Mouse (Mus musculus) midbrain, embryonic 14.5 days (tissue): ENCODE results near the gene Pir. TPM values are rescaled to one million over a fixed set of nuclear protein-coding genes. Genes with fewer than 3 reads are reported as not detected.

Experiments
- ATAC-seq: fragments of 200-750 bp; cut with Nextera tagmentation; 2 replicates; pipeline ENCODE4 v1.8.0; 2017; ENCODE audit warnings: moderate number of reproducible peaks, moderate library complexity; ENCODE audit not compliant: low FRiP score, low TSS enrichment
- DNase-seq: peaks from one replicate; pipeline ENCODE4 v3.0.0-alpha.2; 2015
- H3K27ac ChIP-seq: fragments of 300-500 bp; sonication (generic); replicated peaks from 2 replicates; pipeline ENCODE4 v1.5.1; 2014; ENCODE audit warnings: mild to moderate bottlenecking, low read depth, low read length, moderate library complexity
- H3K27me3 ChIP-seq: fragments of 300-500 bp; sonication (generic); 2 replicates; pipeline ENCODE4 v1.6.1; 2014; ENCODE audit warnings: low read length, control low read depth, mixed read lengths; ENCODE audit not compliant: control insufficient read depth, insufficient read depth
- H3K36me3 ChIP-seq: fragments of 300-500 bp; sonication (generic); 2 replicates; pipeline ENCODE4 v1.6.1; 2014; ENCODE audit warnings: low read length, control low read depth; ENCODE audit not compliant: control insufficient read depth, insufficient read depth
- H3K4me1 ChIP-seq: fragments of 300-500 bp; sonication (generic); 2 replicates; pipeline ENCODE4 v1.6.1; 2014; ENCODE audit warnings: mild to moderate bottlenecking, antibody characterized with exemption, low read length, control low read depth; ENCODE audit not compliant: control insufficient read depth, insufficient read depth
- H3K4me2 ChIP-seq: fragments of 300-500 bp; sonication (generic); 2 replicates; pipeline ENCODE4 v1.6.1; 2014; ENCODE audit warnings: mild to moderate bottlenecking, low read length, moderate library complexity
- H3K4me3 ChIP-seq: fragments of 300-500 bp; sonication (generic); replicated peaks from 2 replicates; pipeline ENCODE4 v1.5.1; 2014; ENCODE audit warnings: low read depth, low read length
- H3K9ac ChIP-seq: fragments of 300-500 bp; sonication (generic); replicated peaks from 2 replicates; pipeline ENCODE4 v1.6.1; 2014; ENCODE audit warnings: mild to moderate bottlenecking, low read length, moderate library complexity
- H3K9me3 ChIP-seq: fragments of 300-500 bp; sonication (generic); 2 replicates; pipeline ENCODE4 v1.6.1; 2016; ENCODE audit warnings: low read length, control low read depth, mixed read lengths; ENCODE audit not compliant: control insufficient read depth
- WGBS: fragments of 180-500 bp; shearing (Covaris S2); extraction: QIAGEN DNeasy Blood & Tissue Kit; methylation state at CpG from one replicate; pipeline ENCODE4 v1.1.7; 2014; 5-methylcytosine and 5-hydroxymethylcytosine counted together
- polyA plus RNA-seq: library from polyadenylated mRNA; unstranded; fragments of >200 nt; fragmentation: Nextera tagmentation; extraction: Ambion mirVana; gene quantifications from 2 replicates; pipeline ENCODE4 v1.2.1, GENCODE M21; 2014

The Pir gene
- 2.3 and 2.6 TPM in 2 replicates for polyA plus RNA-seq

DNA sequence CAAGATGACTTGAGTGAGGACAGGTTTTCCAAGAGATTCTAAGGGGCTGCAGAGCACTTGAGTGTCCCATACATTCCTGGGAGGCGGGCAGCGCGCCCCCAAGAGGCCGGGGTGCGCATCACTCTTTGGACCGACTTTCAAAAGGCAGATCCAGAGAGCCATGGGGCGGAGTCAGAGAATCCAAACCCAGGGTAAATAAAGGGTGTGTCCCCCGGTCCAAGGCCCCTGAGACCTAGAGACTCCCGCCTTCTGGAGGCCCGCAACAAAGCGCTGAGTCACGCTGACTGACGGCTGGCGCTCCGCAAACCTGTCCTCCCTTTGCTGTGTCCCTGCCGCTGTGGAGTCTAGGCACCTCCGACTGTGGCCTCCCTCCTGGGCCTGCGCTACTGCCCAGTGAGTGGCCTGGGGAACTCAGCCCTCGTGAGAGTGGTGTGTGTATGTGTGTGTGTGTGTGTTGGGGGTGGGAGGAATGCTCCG, at the start of gene Pir:
Gene Pir (plus strand): TSS at position 87 of the 477 bp plus-strand sequence.
- no peaks in the 10 kb centered on the region for H3K36me3 ChIP-seq
- WGBS = 25% methylated on average over 20 of the region's 20 CpGs
- peak; percentile 53; the same call in 1 of the 2 replicates for ATAC-seq

DNA sequence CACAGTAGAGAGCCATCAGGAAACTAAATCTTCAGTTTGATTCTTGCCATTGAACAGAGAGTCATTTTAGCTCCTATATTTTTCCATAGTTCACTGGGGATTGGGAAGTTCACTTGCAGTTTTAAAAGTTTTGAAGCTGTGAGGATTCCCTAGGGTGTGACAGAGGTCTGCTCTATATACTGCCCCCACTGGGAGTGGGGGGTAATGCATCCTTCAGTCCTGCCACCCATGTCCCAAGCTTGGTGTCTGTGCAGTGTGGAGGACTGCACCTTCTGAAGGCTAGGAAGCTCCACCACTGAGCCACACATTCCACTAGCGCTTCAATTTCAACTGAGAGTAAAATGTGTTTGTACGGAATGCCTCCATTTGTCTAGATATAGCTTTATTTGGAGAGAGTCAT, 47.2 kb upstream of the Pir start:
- Histone ChIP-seq H3K4me2 (no peak overlapping the region), H3K4me1 (no peaks in the 10 kb centered on the region), H3K4me3 (no peak overlapping the region), H3K9ac (no peak overlapping the region), H3K27ac (no peak overlapping the region), H3K27me3 (no peaks in the 10 kb centered on the region), H3K36me3 (no peaks in the 10 kb centered on the region), H3K9me3 (no peaks in the 10 kb centered on the region)
- DNase-seq (no peak), ATAC-seq (no peak)
- WGBS = 69% methylated on average over 2 of the region's 2 CpGs

More for the DNA sequence above, at the start of gene Pir:
- Histone ChIP-seq H3K4me1 (no peaks in the 10 kb centered on the region), H3K27ac (no peak within 1 kb of the TSS), H3K9ac (no peak within 1 kb of the TSS; the same call in 1 of the 2 replicates), H3K27me3 (no peaks in the 10 kb centered on the region), H3K9me3 (no peaks in the 10 kb centered on the region), H3K4me3 (peak within 1 kb of the TSS; percentile 35), H3K4me2 (peak within 1 kb of the TSS; percentile 54)
- peak; percentile 52 for DNase-seq

DNA sequence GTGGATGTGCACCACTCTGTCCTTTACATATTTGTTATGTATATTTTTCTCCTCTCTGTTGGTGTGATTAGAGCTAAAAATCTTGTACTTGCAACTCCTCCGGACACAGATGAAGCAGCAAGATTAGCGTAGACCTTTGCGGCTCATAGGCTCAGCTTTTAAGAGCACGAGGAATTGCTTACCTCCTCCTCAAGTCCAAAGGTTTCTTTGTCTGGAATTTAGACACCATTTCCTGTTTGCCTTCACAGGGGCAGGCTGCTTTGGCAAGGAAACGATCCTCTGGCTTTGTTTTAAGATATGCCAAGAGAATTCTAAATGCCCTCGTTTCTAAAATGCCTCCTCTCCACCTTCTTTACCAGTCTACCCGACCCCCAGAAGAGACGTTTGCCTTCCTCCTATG, 35.8 kb upstream of the Pir start:
- 72% methylated on average over 8 of the region's 8 CpGs for WGBS

DNA sequence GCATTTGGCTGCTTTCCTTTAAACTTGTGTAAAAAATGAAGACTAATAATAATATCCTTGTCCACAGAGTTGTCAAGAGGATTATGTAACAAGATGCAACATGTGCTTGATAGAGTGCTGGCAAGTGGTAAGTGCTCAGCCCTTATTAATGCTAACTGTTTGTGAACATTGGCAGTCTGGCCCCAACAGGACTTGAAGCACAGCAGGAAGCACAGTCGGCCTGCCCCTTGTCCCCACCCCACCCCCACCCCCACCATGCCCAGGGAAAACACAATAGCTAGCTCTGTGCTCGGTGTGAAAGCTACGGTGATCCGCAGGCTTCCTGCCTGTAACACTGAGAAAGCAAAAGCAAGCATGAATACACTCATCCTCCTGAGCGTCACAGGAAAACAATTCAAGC, 23.5 kb upstream of the Pir start:
- Histone ChIP-seq H3K4me2 (peak overlapping the region; percentile 32; the same call in 1 of the 2 replicates), H3K36me3 (no peaks in the 10 kb centered on the region), H3K9me3 (no peaks in the 10 kb centered on the region), H3K4me1 (no peaks in the 10 kb centered on the region), H3K27ac (no peak overlapping the region), H3K9ac (no peak overlapping the region), H3K4me3 (no peak overlapping the region), H3K27me3 (no peaks in the 10 kb centered on the region)
- 20% methylated on average over 5 of the region's 5 CpGs for WGBS
- DNase-seq (peak; percentile 16), ATAC-seq (no peak)

More for the DNA sequence above, 35.8 kb upstream of the Pir start:
- Histone ChIP-seq H3K36me3 (no peaks in the 10 kb centered on the region), H3K9ac (no peak overlapping the region), H3K27ac (no peak overlapping the region), H3K27me3 (no peaks in the 10 kb centered on the region), H3K4me1 (no peaks in the 10 kb centered on the region), H3K9me3 (no peaks in the 10 kb centered on the region), H3K4me2 (no peak overlapping the region), H3K4me3 (no peak overlapping the region)
- DNase-seq = no peak
- no peak for ATAC-seq

DNA sequence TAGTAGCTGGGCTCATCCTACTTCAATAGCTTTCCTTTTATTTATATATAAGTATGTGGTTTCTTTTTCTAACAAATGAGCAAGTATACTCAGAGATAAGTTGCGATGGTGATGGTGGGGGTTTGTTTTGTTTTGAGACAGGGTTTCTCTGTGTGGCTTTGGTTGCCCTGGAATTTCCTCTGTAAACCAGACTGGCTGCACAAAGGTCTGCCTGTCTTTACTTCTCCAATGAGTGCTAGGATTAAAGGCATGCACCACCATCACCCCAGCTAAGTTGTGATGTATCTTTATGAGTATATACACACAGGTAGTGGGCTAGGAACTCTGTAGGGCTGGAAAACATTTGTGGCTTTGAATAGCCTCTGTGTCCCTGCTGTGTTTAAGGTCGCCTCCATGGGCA, 22.4 kb upstream of the Pir start:
- H3K4me2 ChIP-seq = no peak overlapping the region
- 73% methylated on average over 2 of the region's 2 CpGs for WGBS
- H3K27me3 ChIP-seq = no peaks in the 10 kb centered on the region
- H3K4me1 ChIP-seq = no peaks in the 10 kb centered on the region
- H3K36me3 ChIP-seq = no peaks in the 10 kb centered on the region
- H3K9me3 ChIP-seq = no peaks in the 10 kb centered on the region
- no peak overlapping the region for H3K4me3 ChIP-seq
- no peak overlapping the region for H3K9ac ChIP-seq
- DNase-seq (no peak), ATAC-seq (no peak)
- no peak overlapping the region for H3K27ac ChIP-seq

DNA sequence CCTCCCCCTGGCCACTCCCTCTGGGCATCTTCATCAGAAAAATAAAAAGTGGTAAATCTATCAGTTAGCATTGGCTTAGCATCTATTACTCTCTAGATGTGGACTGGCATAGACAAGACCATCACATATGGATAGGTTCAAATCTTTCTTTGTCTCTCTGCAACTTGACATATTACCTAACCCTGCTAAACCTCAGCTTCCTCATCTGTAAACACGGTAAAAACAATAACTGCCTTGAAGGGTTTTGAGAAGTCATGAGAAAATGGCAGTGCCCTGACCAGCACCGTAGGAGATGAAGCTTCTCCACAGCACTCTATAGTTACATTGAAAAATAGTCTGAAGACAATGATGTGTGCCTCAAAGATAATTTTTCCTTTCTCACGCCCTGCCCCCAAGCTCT, 12.6 kb upstream of the Pir start:
- Histone ChIP-seq H3K36me3 (no peaks in the 10 kb centered on the region), H3K9ac (no peak overlapping the region), H3K4me3 (no peak overlapping the region), H3K27ac (no peak overlapping the region), H3K9me3 (no peaks in the 10 kb centered on the region), H3K4me1 (no peaks in the 10 kb centered on the region), H3K4me2 (no peak overlapping the region), H3K27me3 (no peaks in the 10 kb centered on the region)
- DNase-seq = no peak
- 90% methylated on average over 3 of the region's 3 CpGs for WGBS
- no peak for ATAC-seq

DNA sequence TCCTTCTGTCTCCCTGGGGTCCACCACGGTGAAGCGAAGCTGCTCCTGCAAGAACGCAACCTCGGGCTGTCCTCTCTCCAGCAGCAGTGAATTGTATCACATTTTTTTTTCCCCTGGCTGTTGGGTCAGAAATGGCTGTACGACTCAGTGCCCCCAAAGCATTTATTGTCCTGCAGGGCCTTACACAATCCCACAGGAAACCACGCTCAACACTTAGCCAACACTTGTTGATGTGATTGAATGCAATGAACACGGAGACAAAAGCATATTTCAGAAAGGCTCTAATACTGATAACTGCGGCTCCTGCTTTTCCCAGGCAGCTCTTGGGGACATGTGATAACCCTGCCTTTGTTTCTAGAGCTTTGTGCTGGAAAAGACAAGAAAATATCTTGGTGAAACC, 11.1 kb upstream of the Pir start, which contains the start of gene Bmx:
Gene Bmx (minus strand): TSS at position 137 of the 400 bp plus-strand sequence.
- Histone ChIP-seq H3K27me3 (no peaks in the 10 kb centered on the region), H3K9me3 (no peaks in the 10 kb centered on the region), H3K36me3 (no peaks in the 10 kb centered on the region), H3K4me1 (no peaks in the 10 kb centered on the region), H3K4me3 (no peak within 1 kb of the TSS), H3K9ac (no peak within 1 kb of the TSS), H3K4me2 (no peak within 1 kb of the TSS), H3K27ac (no peak within 1 kb of the TSS)
- WGBS = 80% methylated on average over 8 of the region's 8 CpGs
- no peak for ATAC-seq
- no peak for DNase-seq

DNA sequence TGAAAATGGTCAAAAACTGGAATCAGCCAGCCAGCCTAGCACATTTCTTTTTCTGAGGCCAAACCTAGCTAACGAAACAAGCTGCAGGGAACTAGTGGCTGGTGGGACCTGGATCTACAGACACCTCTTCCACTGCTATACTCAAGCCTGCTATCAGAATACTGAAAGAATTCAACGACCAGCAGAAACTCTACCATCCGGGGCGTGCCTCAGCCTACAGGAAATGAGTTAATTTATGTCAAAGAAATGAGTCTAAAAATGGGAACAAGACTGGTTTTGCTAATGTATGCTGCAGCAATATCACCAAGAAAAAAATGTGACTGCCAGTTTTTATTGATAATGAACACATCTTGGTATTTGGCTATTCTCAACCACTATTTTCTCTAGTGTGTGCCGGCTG, 10.5 kb upstream of the Pir start:
- no peak overlapping the region for H3K4me3 ChIP-seq
- no peak overlapping the region for H3K9ac ChIP-seq
- no peaks in the 10 kb centered on the region for H3K4me1 ChIP-seq
- no peak overlapping the region for H3K4me2 ChIP-seq
- DNase-seq = no peak
- no peak for ATAC-seq
- 92% methylated on average over 5 of the region's 5 CpGs for WGBS
- no peaks in the 10 kb centered on the region for H3K27me3 ChIP-seq
- H3K27ac ChIP-seq = no peak overlapping the region
- H3K9me3 ChIP-seq = no peaks in the 10 kb centered on the region
- no peaks in the 10 kb centered on the region for H3K36me3 ChIP-seq

DNA sequence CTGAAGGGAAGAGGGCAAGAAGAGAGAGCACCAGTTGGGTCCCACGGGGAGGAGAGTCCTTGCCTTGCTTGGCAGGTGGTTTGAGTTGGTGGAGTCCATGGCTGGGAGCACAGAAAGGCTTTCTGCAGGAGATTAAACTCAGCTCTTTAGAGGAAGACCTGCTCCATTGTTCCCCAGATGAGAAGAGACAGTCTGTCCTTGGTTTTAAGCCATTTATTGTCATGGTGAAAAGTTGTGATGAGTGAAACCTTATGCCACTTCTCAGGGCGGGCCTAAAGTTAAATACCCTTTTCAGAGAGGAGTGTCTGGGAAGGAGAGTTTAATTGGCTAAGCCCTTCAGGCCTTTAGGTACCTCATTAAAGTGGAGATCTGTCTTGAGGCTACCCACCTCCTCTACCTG, 6.9 kb upstream of the Pir start:
- ATAC-seq (no peak), DNase-seq (no peak)
- H3K4me2 ChIP-seq = no peak overlapping the region
- no peak overlapping the region for H3K4me3 ChIP-seq
- H3K4me1 ChIP-seq = no peaks in the 10 kb centered on the region
- no peak overlapping the region for H3K27ac ChIP-seq
- WGBS = 44% methylated on average over 2 of the region's 2 CpGs
- no peaks in the 10 kb centered on the region for H3K36me3 ChIP-seq
- H3K9me3 ChIP-seq = no peaks in the 10 kb centered on the region
- no peak overlapping the region for H3K9ac ChIP-seq
- no peaks in the 10 kb centered on the region for H3K27me3 ChIP-seq
